Mouse (Mus musculus) embryonic facial prominence, embryonic 10.5 days (tissue): ENCODE data around the gene Ltbp4. TPM values are rescaled to one million over a fixed set of nuclear protein-coding genes. Genes with fewer than 3 reads are reported as not detected.

Source experiments
- DNase-seq: peaks from one replicate; pipeline ENCODE4 v3.0.0-alpha.2; 2017; ENCODE audit warnings: low spot score
- H3K27ac ChIP-seq: fragments of 300-500 bp; sonication (generic); replicated peaks from 2 replicates; pipeline ENCODE4 v1.5.1; 2016; ENCODE audit warnings: mild to moderate bottlenecking
- H3K27me3 ChIP-seq: fragments of 300-500 bp; sonication (generic); replicated peaks from 2 replicates; pipeline ENCODE4 v1.6.1; 2016; ENCODE audit warnings: low read depth, mild to moderate bottlenecking; ENCODE audit not compliant: poor library complexity, severe bottlenecking
- H3K36me3 ChIP-seq: fragments of 300-500 bp; sonication (generic); replicated peaks from 2 replicates; pipeline ENCODE4 v1.6.1; 2016; ENCODE audit warnings: mild to moderate bottlenecking, moderate library complexity
- H3K4me1 ChIP-seq: fragments of 300-500 bp; sonication (generic); 2 replicates; pipeline ENCODE4 v1.6.1; 2016
- H3K4me3 ChIP-seq: fragments of 300-500 bp; sonication (generic); 2 replicates; pipeline ENCODE4 v1.5.1; 2016; ENCODE audit warnings: mild to moderate bottlenecking, moderate library complexity
- H3K9me3 ChIP-seq: fragments of 300-500 bp; sonication (generic); 2 replicates; pipeline ENCODE4 v1.6.1; 2016; ENCODE audit warnings: mild to moderate bottlenecking
- WGBS: fragments of 180-500 bp; shearing (Covaris S2); methylation state at CpG from one replicate; pipeline ENCODE4 v1.1.7; 2016; 5-methylcytosine and 5-hydroxymethylcytosine counted together
- polyA plus RNA-seq: library from polyadenylated mRNA; unstranded; fragments of >200 nt; fragmentation: Nextera tagmentation; extraction: Ambion mirVana; gene quantifications from 2 replicates; pipeline ENCODE4 v1.2.1, GENCODE M21; 2016

Gene Ltbp4
- polyA plus RNA-seq, 1 experiment from 2014 or later: 8.8 TPM

- 41% methylated on average over 5 of the region's 5 CpGs for WGBS
Measured at GRCm38 (mm10) chr7:27259771-27260170, 77.7 kb downstream of the Ltbp4 start.

GRCm38 (mm10) chr7:27259271-27259721, 78.2 kb downstream of the Ltbp4 start:
- H3K9me3 ChIP-seq: no peaks in the 10 kb centered on the region
- H3K4me3 ChIP-seq: peak overlapping the region; percentile 92
- WGBS: 2% methylated on average over 9 of the region's 9 CpGs
- peaks cover 31% of the 10 kb centered on the region for H3K36me3 ChIP-seq
- DNase-seq: peak; percentile 54
- H3K4me1 ChIP-seq: peaks cover 52% of the 10 kb centered on the region
- peaks cover 9% of the 10 kb centered on the region for H3K27me3 ChIP-seq
- peak overlapping the region; percentile 91 for H3K27ac ChIP-seq

More at GRCm38 (mm10) chr7:27259771-27260170, 77.7 kb downstream of the Ltbp4 start:
- Histone ChIP-seq H3K27me3 (peaks cover 9% of the 10 kb centered on the region), H3K4me1 (peaks cover 52% of the 10 kb centered on the region), H3K27ac (peak overlapping the region; percentile 91), H3K9me3 (no peaks in the 10 kb centered on the region), H3K4me3 (peak overlapping the region; percentile 92), H3K36me3 (peaks cover 31% of the 10 kb centered on the region)
- DNase-seq: peak; percentile 28

GRCm38 (mm10) chr7:27258205-27258899, 79.1 kb downstream of the Ltbp4 start, which contains the start of gene Numbl:
Gene Numbl (plus strand): TSS chr7:27258433.
- DNase-seq: peak; percentile 99
- Histone ChIP-seq H3K4me1 (peaks cover 52% of the 10 kb centered on the region), H3K27ac (peak within 1 kb of the TSS; percentile 91), H3K27me3 (peaks cover 9% of the 10 kb centered on the region), H3K4me3 (peak within 1 kb of the TSS; percentile 92), H3K36me3 (peaks cover 24% of the 10 kb centered on the region), H3K9me3 (no peaks in the 10 kb centered on the region)
- WGBS: under 1% methylated on average over 45 of the region's 47 CpGs

DNA sequence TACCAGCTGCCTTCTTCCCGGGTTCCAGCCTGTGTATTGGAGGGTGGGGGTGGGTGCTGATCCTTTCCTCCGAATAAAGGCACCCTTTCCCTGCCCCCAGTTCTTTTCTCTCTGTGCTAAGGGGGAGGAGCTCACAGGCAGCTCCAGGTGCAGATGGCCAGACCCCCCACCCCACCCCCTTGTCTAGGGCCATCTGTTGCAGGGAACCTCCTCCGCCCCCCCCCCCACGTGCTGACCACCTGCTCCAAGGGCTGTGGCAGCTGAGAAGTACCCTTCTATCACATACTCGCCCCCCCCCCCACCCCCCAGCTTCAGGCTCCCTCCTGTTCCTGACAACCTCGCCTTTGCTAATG, 79.7 kb downstream of the Ltbp4 start:
- Histone ChIP-seq H3K36me3 (peaks cover 24% of the 10 kb centered on the region), H3K27me3 (peaks cover 9% of the 10 kb centered on the region), H3K9me3 (no peaks in the 10 kb centered on the region), H3K4me3 (peak overlapping the region; percentile 92), H3K4me1 (peaks cover 52% of the 10 kb centered on the region), H3K27ac (peak overlapping the region; percentile 91)
- peak; percentile 62 for DNase-seq
- WGBS: 4% methylated on average over 6 of the region's 6 CpGs

DNA sequence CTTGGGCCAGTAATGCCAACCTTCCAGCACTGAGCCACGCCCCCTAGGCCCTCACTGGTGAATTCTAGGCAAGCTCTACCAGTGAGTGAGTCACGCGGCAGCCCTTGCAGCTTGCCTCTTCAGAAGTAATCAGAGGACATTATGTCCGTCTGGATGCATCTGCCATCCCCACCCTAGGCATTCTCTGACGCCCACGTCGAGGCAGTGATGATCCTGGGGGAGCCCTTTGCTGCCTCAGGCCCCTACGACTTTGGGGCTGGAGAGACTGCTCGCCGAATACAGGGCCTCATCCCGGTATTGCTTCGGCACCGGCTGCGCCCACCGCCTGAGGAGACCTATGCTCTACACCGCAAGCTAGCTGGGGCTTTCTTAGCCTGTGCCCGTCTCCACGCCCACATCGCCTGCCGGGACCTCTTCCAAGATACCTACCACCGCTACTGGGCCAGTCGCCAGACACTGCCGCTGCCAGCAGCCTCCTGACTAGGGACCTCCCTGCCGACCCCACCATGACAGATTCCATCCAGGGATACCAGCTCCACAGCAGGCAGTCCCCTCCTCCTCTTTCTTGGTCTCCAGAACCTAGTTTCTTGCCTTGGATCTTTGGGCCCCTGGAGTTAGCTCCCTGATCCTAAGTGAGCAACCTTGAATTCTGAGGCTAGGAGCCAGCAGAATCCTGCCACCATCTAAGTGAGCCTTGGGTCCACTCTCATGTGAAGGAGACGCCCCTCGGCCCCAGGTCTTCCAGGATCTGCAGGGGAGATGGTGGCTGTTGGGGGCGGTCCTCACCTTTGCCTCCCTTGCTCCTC, 80.2 kb downstream of the Ltbp4 start:
- Histone ChIP-seq H3K9me3 (no peaks in the 10 kb centered on the region), H3K27me3 (peaks cover 9% of the 10 kb centered on the region), H3K36me3 (peaks cover 19% of the 10 kb centered on the region), H3K27ac (peak overlapping the region; percentile 91), H3K4me3 (peak overlapping the region; percentile 92), H3K4me1 (peaks cover 52% of the 10 kb centered on the region)
- peak; percentile 35 for DNase-seq
- 17% methylated on average over 27 of the region's 27 CpGs for WGBS

DNA sequence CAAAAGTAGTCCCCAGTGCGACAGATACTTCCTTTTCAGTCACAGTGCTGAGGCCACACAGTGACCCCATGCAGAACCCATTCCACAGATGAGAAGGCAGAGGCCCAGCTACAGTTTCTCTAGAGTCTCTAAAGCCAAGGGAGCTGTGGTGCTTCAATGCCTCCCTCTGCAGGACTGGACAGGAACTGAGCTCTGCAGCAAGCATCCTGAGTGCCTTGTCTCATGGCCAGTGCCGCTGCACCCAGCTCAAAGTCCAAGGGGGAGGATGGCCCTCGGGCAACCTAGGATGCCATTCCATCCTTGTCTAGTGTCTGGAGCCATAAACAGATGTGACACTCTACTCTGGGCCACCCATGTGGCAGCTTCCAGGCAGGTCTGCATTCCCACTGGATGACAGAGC, 81.8 kb downstream of the Ltbp4 start:
- DNase-seq: no peak
- Histone ChIP-seq H3K27ac (no peak overlapping the region), H3K36me3 (peaks cover 21% of the 10 kb centered on the region), H3K9me3 (no peaks in the 10 kb centered on the region), H3K27me3 (peaks cover 9% of the 10 kb centered on the region), H3K4me1 (peaks cover 45% of the 10 kb centered on the region), H3K4me3 (no peak overlapping the region)
- 68% methylated on average over 3 of the region's 3 CpGs for whole genome bisulfite sequencing

Other genes starting within 250 kb of the Ltbp4 start
- not detected in 2 replicates for gene Cyp2f2, start 217.8 kb downstream of the Ltbp4 start, polyA plus RNA-seq
- 0.09 and 0.16 TPM in 2 replicates for gene Cyp2t4, start 184.0 kb downstream of the Ltbp4 start, polyA plus RNA-seq
- 77.5 and 81.3 TPM in 2 replicates for gene Egln2, start 170.9 kb downstream of the Ltbp4 start, polyA plus RNA-seq
- 60.0 and 63.1 TPM in 2 replicates for gene Rab4b, start 158.8 kb downstream of the Ltbp4 start, polyA plus RNA-seq
- gene Gm21983, start 156.6 kb downstream of the Ltbp4 start, polyA plus RNA-seq: 1.3 TPM in 1 of 2 replicates, not detected in the other
- gene Mia, start 156.5 kb downstream of the Ltbp4 start, polyA plus RNA-seq: 0.62 and 1.5 TPM in 2 replicates
- gene BC024978, start 141.9 kb downstream of the Ltbp4 start, polyA plus RNA-seq: 4.3 and 4.7 TPM in 2 replicates
- 415 and 427 TPM in 2 replicates for gene Snrpa, start 141.4 kb downstream of the Ltbp4 start, polyA plus RNA-seq
- 5.1 and 5.6 TPM in 2 replicates for gene Itpkc, start 109.0 kb downstream of the Ltbp4 start, polyA plus RNA-seq
- 18.4 and 18.7 TPM in 2 replicates for gene Coq8b, start 104.7 kb downstream of the Ltbp4 start, polyA plus RNA-seq
- gene Numbl, start 79.3 kb downstream of the Ltbp4 start, polyA plus RNA-seq: 14.8 and 15.0 TPM in 2 replicates
- gene Shkbp1, start 18.3 kb upstream of the Ltbp4 start, polyA plus RNA-seq: 73.2 and 80.3 TPM in 2 replicates
- not detected in 2 replicates for gene Gm20479, start 19.7 kb upstream of the Ltbp4 start, polyA plus RNA-seq
- 0.19 and 0.35 TPM in 2 replicates for gene Sptbn4, start 110.0 kb upstream of the Ltbp4 start, polyA plus RNA-seq
- 31.9 and 35.2 TPM in 2 replicates for gene Blvrb, start 110.3 kb upstream of the Ltbp4 start, polyA plus RNA-seq
- gene Sertad3, start 136.1 kb upstream of the Ltbp4 start, polyA plus RNA-seq: 26.2 and 26.5 TPM in 2 replicates
- 24.0 and 25.1 TPM in 2 replicates for gene Sertad1, start 149.2 kb upstream of the Ltbp4 start, polyA plus RNA-seq
- gene Prx, start 161.6 kb upstream of the Ltbp4 start, polyA plus RNA-seq: 3.8 and 4.2 TPM in 2 replicates
- gene Hipk4, start 185.6 kb upstream of the Ltbp4 start, polyA plus RNA-seq: 0.45 and 0.60 TPM in 2 replicates
- 40.5 and 41.4 TPM in 2 replicates for gene Pld3, start 215.5 kb upstream of the Ltbp4 start, polyA plus RNA-seq
- gene 2310022A10Rik, start 215.5 kb upstream of the Ltbp4 start, polyA plus RNA-seq: 40.8 and 41.1 TPM in 2 replicates